Mouse (Mus musculus) kidney, embryonic 15.5 days (tissue): ENCODE data around the gene Hilpda. TPM values are rescaled to one million over a fixed set of nuclear protein-coding genes. Genes with fewer than 3 reads are reported as not detected.

ENCODE experiments used
- ATAC-seq: fragments of 200-750 bp; cut with Nextera tagmentation; replicated peaks from 2 replicates; pipeline ENCODE4 v1.8.0; 2017; ENCODE audit warnings: moderate TSS enrichment; ENCODE audit not compliant: low FRiP score
- H3K27ac ChIP-seq: fragments of 300-500 bp; sonication (generic); 2 replicates; pipeline ENCODE4 v1.5.1; 2015; ENCODE audit warnings: mild to moderate bottlenecking, inconsistent platforms
- H3K27me3 ChIP-seq: fragments of 300-500 bp; sonication (generic); 2 replicates; pipeline ENCODE4 v1.6.1; 2015; ENCODE audit warnings: inconsistent platforms
- H3K36me3 ChIP-seq: fragments of 300-500 bp; sonication (generic); 2 replicates; pipeline ENCODE4 v1.6.1; 2015; ENCODE audit warnings: inconsistent platforms
- H3K4me1 ChIP-seq: fragments of 300-500 bp; sonication (generic); 2 replicates; pipeline ENCODE4 v1.6.1; 2015; ENCODE audit warnings: inconsistent platforms
- H3K4me2 ChIP-seq: fragments of 300-500 bp; sonication (generic); 2 replicates; pipeline ENCODE4 v1.6.1; 2015; ENCODE audit warnings: moderate library complexity, mild to moderate bottlenecking, inconsistent platforms
- H3K4me3 ChIP-seq: fragments of 300-500 bp; sonication (generic); replicated peaks from 2 replicates; pipeline ENCODE4 v1.5.1; 2015; ENCODE audit warnings: mild to moderate bottlenecking, inconsistent platforms
- H3K9ac ChIP-seq: fragments of 300-500 bp; sonication (generic); 2 replicates; pipeline ENCODE4 v1.6.1; 2015; ENCODE audit warnings: mild to moderate bottlenecking, inconsistent platforms
- H3K9me3 ChIP-seq: fragments of 300-500 bp; sonication (generic); replicated peaks from 2 replicates; pipeline ENCODE4 v1.6.1; 2016; ENCODE audit warnings: inconsistent platforms
- WGBS: fragments of 180-500 bp; shearing (Covaris S2); methylation state at CpG from one replicate; pipeline ENCODE4 v1.1.7; 2015; ENCODE audit warnings: mixed read lengths; 5-methylcytosine and 5-hydroxymethylcytosine counted together
- polyA plus RNA-seq: library from polyadenylated mRNA; unstranded; fragments of >200 nt; fragmentation: Nextera tagmentation; extraction: Ambion mirVana; gene quantifications from 2 replicates; pipeline ENCODE4 v1.2.1, GENCODE M21; 2015

The Hilpda gene
- polyA plus RNA-seq = 30.2 and 33.2 TPM in 2 replicates

GRCm38 (mm10) chr6:29272312-29273072 is at the start of gene Hilpda:
Hilpda (plus strand) TSS chr6:29272488.
- peaks cover 10% of the 10 kb centered on the region; the same call in 1 of the 2 replicates for H3K36me3 ChIP-seq
- under 1% methylated on average over 46 of the region's 46 CpGs for WGBS
- H3K4me1 ChIP-seq = peaks cover 20% of the 10 kb centered on the region
- H3K9ac ChIP-seq = peak within 1 kb of the TSS; percentile 74
- peak within 1 kb of the TSS; percentile 88 for H3K27ac ChIP-seq
- H3K4me2 ChIP-seq = peak within 1 kb of the TSS; percentile 83
- peak; percentile 98 for ATAC-seq
- no peaks in the 10 kb centered on the region for H3K27me3 ChIP-seq
- H3K4me3 ChIP-seq = peak within 1 kb of the TSS; percentile 67
- no peaks in the 10 kb centered on the region for H3K9me3 ChIP-seq

GRCm38 (mm10) chr6:29229265-29229913 is 42.9 kb upstream of the Hilpda start:
- no peak for ATAC-seq
- no peaks in the 10 kb centered on the region for H3K4me1 ChIP-seq
- no peak overlapping the region for H3K4me2 ChIP-seq
- H3K9ac ChIP-seq = no peak overlapping the region
- no peak overlapping the region for H3K27ac ChIP-seq
- H3K36me3 ChIP-seq = no peaks in the 10 kb centered on the region
- no peak overlapping the region for H3K4me3 ChIP-seq
- 85% methylated on average over 6 of the region's 6 CpGs for WGBS
- H3K9me3 ChIP-seq = no peaks in the 10 kb centered on the region
- H3K27me3 ChIP-seq = no peaks in the 10 kb centered on the region

- no peak for ATAC-seq
- Histone ChIP-seq H3K27me3 (no peaks in the 10 kb centered on the region), H3K27ac (no peak overlapping the region), H3K9me3 (no peaks in the 10 kb centered on the region), H3K36me3 (no peaks in the 10 kb centered on the region), H3K4me3 (no peak overlapping the region), H3K4me2 (no peak overlapping the region), H3K4me1 (no peaks in the 10 kb centered on the region), H3K9ac (no peak overlapping the region)
- WGBS = 72% methylated on average over 6 of the region's 6 CpGs
Measured at GRCm38 (mm10) chr6:29230386-29230785, 41.9 kb upstream of the Hilpda start.

- no peaks in the 10 kb centered on the region for H3K36me3 ChIP-seq
- ATAC-seq = no peak
- H3K4me2 ChIP-seq = no peak overlapping the region
- H3K4me1 ChIP-seq = no peaks in the 10 kb centered on the region
- WGBS = 53% methylated on average over 3 of the region's 3 CpGs
- H3K4me3 ChIP-seq = no peak overlapping the region
- H3K27ac ChIP-seq = no peak overlapping the region
- H3K9ac ChIP-seq = no peak overlapping the region
- no peaks in the 10 kb centered on the region for H3K27me3 ChIP-seq
- no peaks in the 10 kb centered on the region for H3K9me3 ChIP-seq
Measured at GRCm38 (mm10) chr6:29231799-29232198, 40.5 kb upstream of the Hilpda start.

- Histone ChIP-seq H3K4me2 (no peak overlapping the region), H3K36me3 (no peaks in the 10 kb centered on the region), H3K9ac (no peak overlapping the region), H3K4me3 (no peak overlapping the region), H3K27ac (no peak overlapping the region), H3K27me3 (no peaks in the 10 kb centered on the region), H3K9me3 (no peaks in the 10 kb centered on the region), H3K4me1 (no peaks in the 10 kb centered on the region)
- ATAC-seq = no peak
- 65% methylated on average over 6 of the region's 6 CpGs for WGBS
Measured at GRCm38 (mm10) chr6:29232321-29232720, 40.0 kb upstream of the Hilpda start.

GRCm38 (mm10) chr6:29233710-29234109 is 38.6 kb upstream of the Hilpda start:
- no peak for ATAC-seq

GRCm38 (mm10) chr6:29234272-29234671 is 38.0 kb upstream of the Hilpda start:
- H3K4me3 ChIP-seq = no peak overlapping the region
- 46% methylated on average over 8 of the region's 8 CpGs for WGBS
- H3K36me3 ChIP-seq = no peaks in the 10 kb centered on the region
- no peaks in the 10 kb centered on the region for H3K27me3 ChIP-seq
- no peaks in the 10 kb centered on the region for H3K4me1 ChIP-seq
- no peak for ATAC-seq
- no peak overlapping the region for H3K27ac ChIP-seq
- H3K9me3 ChIP-seq = no peaks in the 10 kb centered on the region
- no peak overlapping the region for H3K9ac ChIP-seq
- no peak overlapping the region for H3K4me2 ChIP-seq

More at GRCm38 (mm10) chr6:29233710-29234109, 38.6 kb upstream of the Hilpda start:
- 75% methylated on average over 3 of the region's 3 CpGs for WGBS
- Histone ChIP-seq H3K9me3 (no peaks in the 10 kb centered on the region), H3K36me3 (no peaks in the 10 kb centered on the region), H3K27me3 (no peaks in the 10 kb centered on the region), H3K4me1 (no peaks in the 10 kb centered on the region), H3K4me3 (no peak overlapping the region), H3K9ac (no peak overlapping the region), H3K27ac (no peak overlapping the region), H3K4me2 (no peak overlapping the region)

GRCm38 (mm10) chr6:29240806-29241205 is 31.5 kb upstream of the Hilpda start:
- no peak overlapping the region for H3K4me2 ChIP-seq
- H3K9ac ChIP-seq = no peak overlapping the region
- H3K36me3 ChIP-seq = no peaks in the 10 kb centered on the region
- WGBS = 34% methylated on average over 2 of the region's 2 CpGs
- ATAC-seq = no peak
- no peak overlapping the region for H3K4me3 ChIP-seq
- no peaks in the 10 kb centered on the region for H3K9me3 ChIP-seq
- H3K27ac ChIP-seq = no peak overlapping the region
- no peaks in the 10 kb centered on the region for H3K4me1 ChIP-seq
- no peaks in the 10 kb centered on the region for H3K27me3 ChIP-seq

- H3K4me1 ChIP-seq = no peaks in the 10 kb centered on the region
- no peak overlapping the region for H3K9ac ChIP-seq
- no peak overlapping the region for H3K4me3 ChIP-seq
- no peaks in the 10 kb centered on the region for H3K36me3 ChIP-seq
- H3K4me2 ChIP-seq = no peak overlapping the region
- WGBS = 75% methylated on average over 2 of the region's 2 CpGs
- no peak for ATAC-seq
- H3K27ac ChIP-seq = no peak overlapping the region
- no peaks in the 10 kb centered on the region for H3K27me3 ChIP-seq
- H3K9me3 ChIP-seq = no peaks in the 10 kb centered on the region
Measured at GRCm38 (mm10) chr6:29241697-29242096, 30.6 kb upstream of the Hilpda start.

GRCm38 (mm10) chr6:29242265-29242664 is 30.0 kb upstream of the Hilpda start:
- H3K27ac ChIP-seq = no peak overlapping the region
- no peak for ATAC-seq
- no peaks in the 10 kb centered on the region for H3K36me3 ChIP-seq
- no peaks in the 10 kb centered on the region for H3K4me1 ChIP-seq
- no peak overlapping the region for H3K9ac ChIP-seq
- no peaks in the 10 kb centered on the region for H3K9me3 ChIP-seq
- H3K4me3 ChIP-seq = no peak overlapping the region
- 77% methylated on average over 1 of the region's 1 CpGs for WGBS
- no peaks in the 10 kb centered on the region for H3K27me3 ChIP-seq
- no peak overlapping the region for H3K4me2 ChIP-seq

- no peak overlapping the region for H3K27ac ChIP-seq
- 59% methylated on average over 14 of the region's 14 CpGs for WGBS
- H3K4me3 ChIP-seq = no peak overlapping the region
- no peak overlapping the region for H3K9ac ChIP-seq
- H3K27me3 ChIP-seq = no peaks in the 10 kb centered on the region
- H3K4me1 ChIP-seq = no peaks in the 10 kb centered on the region
- no peak for ATAC-seq
- H3K9me3 ChIP-seq = no peaks in the 10 kb centered on the region
- H3K4me2 ChIP-seq = no peak overlapping the region
- H3K36me3 ChIP-seq = no peaks in the 10 kb centered on the region
Measured at GRCm38 (mm10) chr6:29245272-29246120, 26.8 kb upstream of the Hilpda start.

GRCm38 (mm10) chr6:29246183-29246582 is 26.1 kb upstream of the Hilpda start:
- Histone ChIP-seq H3K9me3 (no peaks in the 10 kb centered on the region), H3K36me3 (no peaks in the 10 kb centered on the region), H3K4me2 (no peak overlapping the region), H3K4me1 (no peaks in the 10 kb centered on the region), H3K9ac (no peak overlapping the region), H3K4me3 (no peak overlapping the region), H3K27me3 (no peaks in the 10 kb centered on the region), H3K27ac (no peak overlapping the region)
- 72% methylated on average over 3 of the region's 3 CpGs for WGBS
- no peak for ATAC-seq
